Mouse (Mus musculus) lung, postnatal 36 days (tissue): ENCODE results near the gene Bbc3.
"Not testable (repeated sequence)": the region's sequence is repeated elsewhere in the genome, so short reads cannot be mapped to it uniquely, and the experiment has no call there.

Source experiments
- DNase-seq: peaks from one replicate; pipeline ENCODE4 v3.0.0; 2022; ENCODE audit warnings: mixed read lengths

Bbc3 gene

GRCm38 (mm10) chr7:16294837-16295236, 13.4 kb upstream of the Bbc3 start:
- DNase-seq, result peak; percentile 97

GRCm38 (mm10) chr7:16295321-16295900, 12.8 kb upstream of the Bbc3 start:
- peak; percentile 91 for DNase-seq

GRCm38 (mm10) chr7:16296146-16296545, 12.0 kb upstream of the Bbc3 start:
- DNase-seq, result no peak

- DNase-seq, result peak; percentile 97
These were observed 11.3 kb upstream of the Bbc3 start for GRCm38 (mm10) chr7:16296766-16297390.

GRCm38 (mm10) chr7:16297616-16298015, 10.6 kb upstream of the Bbc3 start:
- no peak for DNase-seq

- DNase-seq, result no peak
These were observed 9.3 kb upstream of the Bbc3 start for GRCm38 (mm10) chr7:16298927-16299326.

- DNase-seq, result peak; percentile 94
These were observed 8.7 kb upstream of the Bbc3 start for GRCm38 (mm10) chr7:16299419-16300035.

GRCm38 (mm10) chr7:16307141-16307540, 1.1 kb upstream of the Bbc3 start:
- not testable (repeated sequence) for DNase-seq

GRCm38 (mm10) chr7:16308555-16309317, 543 bp downstream of the Bbc3 start:
- no peak for DNase-seq

- peak; percentile 93 for DNase-seq
These were observed 1.3 kb downstream of the Bbc3 start for GRCm38 (mm10) chr7:16309318-16310019.

- DNase-seq, result peak; percentile 91
These were observed 1.9 kb downstream of the Bbc3 start for GRCm38 (mm10) chr7:16310020-16310520.

GRCm38 (mm10) chr7:16310521-16311452, 2.6 kb downstream of the Bbc3 start:
- DNase-seq, result peak; percentile 60

- peak; percentile 62 for DNase-seq
These were observed 3.3 kb downstream of the Bbc3 start for GRCm38 (mm10) chr7:16311453-16312004.

- DNase-seq, result peak; percentile 69
These were observed 3.9 kb downstream of the Bbc3 start for GRCm38 (mm10) chr7:16312011-16312671.

- DNase-seq, result peak; percentile 93
These were observed 4.6 kb downstream of the Bbc3 start for GRCm38 (mm10) chr7:16312672-16313311.

GRCm38 (mm10) chr7:16313481-16314220, 5.5 kb downstream of the Bbc3 start:
- DNase-seq, result peak; percentile 87

GRCm38 (mm10) chr7:16314221-16314775, 6.1 kb downstream of the Bbc3 start:
- no peak for DNase-seq

GRCm38 (mm10) chr7:16315222-16315759, 7.1 kb downstream of the Bbc3 start:
- peak; percentile 86 for DNase-seq

GRCm38 (mm10) chr7:16317094-16317493, 8.9 kb downstream of the Bbc3 start:
- no peak for DNase-seq
